ENCODE assay signal across 18 mouse cellular contexts in genomic region chr1:43877704-43878103, GRCm38 (mm10). TPM values are rescaled to one million over a fixed set of nuclear protein-coding genes. Genes with fewer than 3 reads are reported as not detected.
DNase-seq lines count a peak whose midpoint lies in the region; ATAC-seq and TF ChIP-seq lines count a peak whose summit lies in the region.
"Had no signal": no experiment of that assay in that cellular context is flagged by ENCODE, and none has a peak within 500 bp of the region (broad histone marks: within the 10 kb centered on the region; RNA-seq: fewer than 3 reads in every experiment).

No protein-coding gene starts in this region.

- H3K36me3 ChIP-seq in kidney, embryonic 16.5 days (ENCODE audit: insufficient read depth, low read length), result no peaks in the 10 kb centered on the region
- H3K36me3 ChIP-seq: embryonic facial prominence, embryonic 13.5 days; embryonic facial prominence, embryonic 15.5 days; forebrain, embryonic 10.5 days; forebrain, embryonic 12.5 days had no signal

- no peak overlapping the region for H3K9ac ChIP-seq in kidney, embryonic 16.5 days (replicated peaks; ENCODE audit: low read length)
- H3K9ac ChIP-seq: embryonic facial prominence, embryonic 13.5 days; embryonic facial prominence, embryonic 15.5 days; forebrain, embryonic 12.5 days had no signal

- H3K4me3 ChIP-seq in kidney, embryonic 16.5 days (ENCODE audit: low read length), result no peak overlapping the region
- no peak overlapping the region for H3K4me3 ChIP-seq in left cerebral cortex, adult 2 months
- H3K4me3 ChIP-seq: embryonic facial prominence, embryonic 13.5 days; embryonic facial prominence, embryonic 15.5 days; erythroblast, embryonic 14.5 days; forebrain, embryonic 10.5 days; forebrain, embryonic 12.5 days had no signal

- no peaks in the 10 kb centered on the region for H3K27me3 ChIP-seq in kidney, embryonic 16.5 days (ENCODE audit: insufficient read depth, low read length)
- H3K27me3 ChIP-seq: embryonic facial prominence, embryonic 13.5 days; embryonic facial prominence, embryonic 15.5 days; forebrain, embryonic 12.5 days had no signal

- no peak for TF ChIP-seq CTCF in left cerebral cortex, adult 2 months (IDR thresholded peaks at IDR 0.05)

- no peak for ATAC-seq in kidney, embryonic 16.5 days (ENCODE audit: low FRiP score, low TSS enrichment)
- peak; percentile 56 for ATAC-seq in granulocyte monocyte progenitor cell, adult 5-6 weeks (replicated peaks; ENCODE audit: poor library complexity, severe bottlenecking)
- ATAC-seq in megakaryocyte progenitor cell, adult 5-6 weeks (replicated peaks; ENCODE audit: poor library complexity), result peak; percentile 46; the same call in 1 of the 2 replicates
- ATAC-seq: forebrain, embryonic 14.5 days had no signal

- DNase-seq in kidney, adult 8-10 months, result peak; percentile 6 to 59
- no peak for DNase-seq in left cerebral cortex, adult 2 months (ENCODE audit: extremely low spot score in 1 of 2, low spot score in 2 of 2)
- DNase-seq in left cerebral cortex, adult 8-10 months (ENCODE audit: low spot score in 2 of 2), result no peak
- no peak for DNase-seq in gastrocnemius, postnatal 14 days
- DNase-seq: adrenal gland, adult 2 months; adrenal gland, postnatal 10 days; adrenal gland, postnatal 25 days; cerebellum, adult 11 months; embryo, embryonic 11 days had no signal

- no peaks in the 10 kb centered on the region for H3K9me3 ChIP-seq in kidney, embryonic 16.5 days (ENCODE audit: low read length)
- H3K9me3 ChIP-seq: embryonic facial prominence, embryonic 13.5 days; embryonic facial prominence, embryonic 15.5 days; forebrain, embryonic 10.5 days; forebrain, embryonic 12.5 days had no signal

- H3K4me1 ChIP-seq in kidney, embryonic 16.5 days (ENCODE audit: insufficient read depth, low read length), result no peaks in the 10 kb centered on the region
- H3K4me1 ChIP-seq: embryonic facial prominence, embryonic 15.5 days had no signal

- intact Hi-C loops in left cerebral cortex, adult 2 months (cut with DNase I), result loop anchor here (1.0 to 5.0 kb wide), 2 partner anchors 35 to 50 kb away; partner anchors contain the start of gene Uxs1
- intact Hi-C loops in gastrocnemius, postnatal 14 days (cut with DNase I; ENCODE audit: low total_unique reads), result no loop called here

- H3K4me2 ChIP-seq in kidney, embryonic 16.5 days (replicated peaks; ENCODE audit: low read depth, low read length), result no peak overlapping the region
- H3K4me2 ChIP-seq: embryonic facial prominence, embryonic 13.5 days; embryonic facial prominence, embryonic 15.5 days; forebrain, embryonic 12.5 days had no signal

- no peak overlapping the region for H3K27ac ChIP-seq in kidney, embryonic 16.5 days (ENCODE audit: low read length)
- H3K27ac ChIP-seq in left cerebral cortex, adult 2 months, result peak overlapping the region; percentile 28; the same call in 1 of the 2 replicates
- H3K27ac ChIP-seq: embryonic facial prominence, embryonic 13.5 days; embryonic facial prominence, embryonic 15.5 days; forebrain, embryonic 10.5 days; forebrain, embryonic 12.5 days had no signal

RNA-seq across cellular contexts. Expression of gene Uxs1, which starts 50.1 kb away (rescaled TPM):
- polyA plus RNA-seq in kidney, embryonic 16.5 days (2015; fragmentation: Nextera tagmentation; extraction: Ambion mirVana), result 26.0 and 26.6 TPM in 2 replicates
- 10 to 100 TPM; 54.8 to 61.5 TPM for total RNA-seq in left cerebral cortex, adult 2 months (2021)
- 10 to 100 TPM; 43.1 to 59.2 (median 49.6) TPM for total RNA-seq in left cerebral cortex, adult 8-10 months (2022)
- 20.6 and 45.0 TPM in 2 replicates for total RNA-seq in granulocyte monocyte progenitor cell, adult 5-6 weeks (2014; fragmentation: Nextera tagmentation)
- total RNA-seq in granulocyte monocyte progenitor cell, adult 5-6 weeks (2017), result 28.4 and 39.2 TPM in 2 replicates
- total RNA-seq in megakaryocyte progenitor cell, adult 5-6 weeks (2015), result 28.0 and 32.7 TPM in 2 replicates
- total RNA-seq in megakaryocyte progenitor cell, adult 5-6 weeks (2017), result 30.7 and 49.6 TPM in 2 replicates
- 10 to 100 TPM; 11.4 to 15.0 TPM for total RNA-seq in gastrocnemius, postnatal 14 days (2021)

RNA-seq across cellular contexts. Expression of gene Tpp2, which starts 55.7 kb away (rescaled TPM):
- 63.7 and 71.3 TPM in 2 replicates for polyA plus RNA-seq in kidney, embryonic 16.5 days (2015; fragmentation: Nextera tagmentation; extraction: Ambion mirVana)
- total RNA-seq in left cerebral cortex, adult 2 months (2021), result 10 to 100 TPM; 47.4 to 50.5 TPM
- 10 to 100 TPM; 45.1 to 49.1 (median 46.9) TPM for total RNA-seq in left cerebral cortex, adult 8-10 months (2022)
- total RNA-seq in granulocyte monocyte progenitor cell, adult 5-6 weeks (2014; fragmentation: Nextera tagmentation), result 54.1 and 62.1 TPM in 2 replicates
- total RNA-seq in granulocyte monocyte progenitor cell, adult 5-6 weeks (2017), result 75.9 and 82.9 TPM in 2 replicates
- 81.2 and 93.6 TPM in 2 replicates for total RNA-seq in megakaryocyte progenitor cell, adult 5-6 weeks (2015)
- 76.1 and 102 TPM in 2 replicates for total RNA-seq in megakaryocyte progenitor cell, adult 5-6 weeks (2017)
- total RNA-seq in gastrocnemius, postnatal 14 days (2021), result 10 to 100 TPM; 31.5 to 35.0 TPM

Comparison
In these comparisons a context has a peak if more than half of its experiments do, and no peak if none do; other contexts are left out.
1. DNase-seq: peak in kidney, adult 8-10 months (2 of 2); none in left cerebral cortex, adult 2 months (0 of 2), left cerebral cortex, adult 8-10 months (0 of 2) and gastrocnemius, postnatal 14 days (single experiment).